Mouse (Mus musculus): ENCODE measurements around the gene Ptk7.

DNA sequence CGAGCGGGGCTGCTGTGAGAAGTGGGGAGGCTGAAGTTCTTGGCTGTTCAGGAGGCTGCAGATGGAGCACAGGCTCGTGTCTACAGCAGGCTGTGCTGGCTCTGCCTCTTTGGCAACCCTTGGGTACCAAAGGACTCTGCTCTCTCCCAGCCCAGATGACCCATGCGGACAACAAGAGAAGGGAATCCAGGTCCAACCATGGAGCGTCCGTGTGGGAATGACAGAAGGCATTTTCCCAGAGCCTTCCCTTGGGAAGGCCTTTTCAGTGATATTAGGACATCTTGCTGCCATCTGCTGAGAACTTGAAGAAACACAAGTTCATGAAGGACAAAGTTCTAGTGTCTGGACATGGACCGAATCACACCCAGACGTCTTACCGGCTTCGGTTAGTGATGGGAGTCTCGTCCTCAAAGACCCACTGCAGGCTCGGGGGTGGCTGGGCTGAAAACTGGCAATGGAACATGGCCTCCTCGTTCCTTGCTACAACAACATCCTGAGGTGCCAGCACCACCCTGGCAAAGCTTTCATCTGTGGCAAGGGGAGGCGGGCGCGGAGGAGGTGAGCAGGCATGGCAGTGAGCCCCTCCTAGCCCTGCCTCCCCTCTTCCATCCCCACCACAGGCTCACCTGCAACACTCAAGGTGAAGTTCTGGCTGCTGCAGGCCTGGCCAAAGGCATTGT, 39.5 kb downstream of the Ptk7 start:
- TF ChIP-seq CTCF (IDR thresholded peaks at IDR 0.05; ENCODE audit: borderline replicate concordance, control insufficient read depth, extremely low read depth, insufficient read depth, low read length, poor library complexity) (no peak), POLR2A (IDR thresholded peaks at IDR 0.05; ENCODE audit: control insufficient read depth, extremely low read depth, insufficient read depth, low read length, poor library complexity) (no peak)
